Mouse (Mus musculus) CD4-positive helper T cell, adult 2 months (primary cell): ENCODE results near the gene Hist1h2be.
A peak's percentile ranks its signal among the peaks of the same experiment; 100 is the strongest.

Experiments
- DNase-seq: peaks from one replicate; pipeline ENCODE4 v3.0.0-alpha.2; 2012; ENCODE audit warnings: low read depth, missing footprints, low spot score

Gene Hist1h2be

DNA sequence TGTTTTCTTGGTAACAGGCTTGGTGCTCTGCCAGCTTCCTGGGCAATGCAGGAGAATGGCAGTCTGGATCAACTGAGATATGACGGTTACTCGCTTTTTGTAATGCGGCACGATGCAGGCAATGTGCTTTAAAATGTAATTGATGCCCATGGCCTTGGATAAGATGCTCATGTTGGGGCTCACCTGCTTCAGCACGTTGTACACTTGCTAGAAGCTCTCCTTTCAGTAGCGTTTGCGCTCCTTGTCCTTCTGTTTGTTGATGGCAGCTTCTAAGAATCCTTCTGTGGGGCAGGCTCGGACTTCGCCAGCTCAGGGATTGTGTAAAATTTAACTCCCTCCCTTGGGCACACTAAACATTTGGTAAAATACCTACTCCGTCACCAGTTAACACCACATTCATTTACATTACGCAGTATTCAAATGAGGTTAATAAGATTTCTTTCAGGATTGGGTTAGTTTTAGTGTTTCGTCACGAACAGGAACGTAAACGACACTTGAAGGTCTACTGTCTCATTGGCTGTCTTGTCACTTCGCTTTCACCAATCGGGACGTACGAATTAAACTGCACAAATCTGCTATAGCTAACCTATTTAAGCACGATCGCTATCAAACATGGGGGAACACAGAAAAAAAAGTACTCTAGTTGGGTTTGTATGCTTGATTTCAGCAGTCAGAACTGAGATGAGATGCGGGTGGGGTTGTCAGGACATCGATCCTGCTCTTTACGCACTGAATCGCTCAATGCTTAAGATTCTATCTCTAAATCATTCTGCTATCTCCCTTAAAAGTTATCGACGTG, at the start of gene Hist1h2be:
TSS of gene Hist1h2be (minus strand) at position 392 of the 799 bp plus-strand sequence.
- peak; percentile 94 for DNase-seq

DNA sequence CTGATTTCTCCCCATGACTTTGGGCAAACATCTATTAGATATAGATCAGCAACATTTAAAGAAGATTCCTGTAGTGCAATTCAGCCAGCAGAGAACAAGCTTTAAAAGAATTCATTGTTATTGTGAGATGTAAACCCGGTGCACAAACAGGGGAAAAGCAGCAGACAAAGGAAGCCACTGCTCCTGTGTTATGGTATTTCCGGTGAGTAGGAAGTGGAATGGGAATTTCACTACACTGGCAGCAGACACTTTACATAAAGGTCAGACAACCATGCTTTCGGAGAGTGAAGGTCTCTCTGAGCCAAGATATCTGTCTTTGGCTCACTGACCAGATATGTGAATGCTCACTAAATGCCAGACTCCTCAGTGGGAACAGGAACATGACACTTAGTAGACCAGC, 41.6 kb upstream of the Hist1h2be start:
- no peak for DNase-seq

DNA sequence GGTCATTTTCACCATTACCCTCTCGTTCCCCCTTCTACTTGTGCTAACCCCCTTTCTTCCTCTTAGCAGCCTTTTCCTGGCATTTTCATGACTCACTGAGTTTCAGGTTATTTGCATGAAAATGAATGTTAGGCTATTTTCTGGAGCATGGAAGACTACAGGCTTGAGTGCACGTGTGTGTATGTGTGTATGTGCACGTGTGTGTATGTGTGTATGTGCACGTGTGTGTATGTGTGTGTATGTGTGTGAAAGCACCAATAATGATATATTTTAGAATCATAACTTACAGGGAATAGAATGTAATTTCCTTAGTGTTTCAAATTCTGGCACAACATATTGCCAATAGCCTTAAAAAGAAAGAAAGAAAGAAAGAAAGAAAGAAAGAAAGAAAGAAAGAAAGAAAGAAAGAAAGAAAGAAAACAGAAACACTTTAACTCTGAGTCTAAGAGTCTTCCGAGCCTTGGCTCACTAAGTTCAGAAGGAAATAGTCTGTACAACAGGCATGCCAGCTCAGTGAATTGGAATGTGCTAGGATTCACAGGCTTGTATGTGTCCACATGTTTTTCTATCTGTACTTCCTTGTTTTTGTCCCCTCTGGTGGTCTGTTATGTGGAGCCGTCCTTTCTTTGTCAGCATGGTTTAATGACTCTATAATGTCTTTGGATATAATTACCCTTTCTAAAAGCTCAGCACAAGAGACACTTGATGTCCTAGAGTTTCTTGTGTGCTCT, 38.9 kb upstream of the Hist1h2be start:
- DNase-seq, result no peak

DNA sequence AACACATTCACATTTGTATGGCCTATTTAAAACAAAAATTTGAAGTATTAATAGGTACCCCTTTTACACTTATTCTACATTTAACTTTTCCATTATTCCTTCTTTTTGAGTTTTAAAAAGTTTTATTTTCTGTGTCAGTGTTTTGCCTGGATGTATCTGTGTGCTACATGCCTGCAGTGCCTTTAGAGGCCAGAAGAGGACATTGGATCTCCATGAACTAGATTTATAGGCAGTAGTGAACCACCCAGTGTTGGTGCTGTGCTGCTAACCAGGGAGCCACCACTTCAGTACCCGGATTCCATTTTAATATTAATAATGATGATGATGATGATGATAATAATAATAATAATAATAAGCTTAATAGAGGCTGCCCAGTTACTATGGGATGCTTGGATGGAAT, 9.7 kb upstream of the Hist1h2be start:
- DNase-seq, result no peak

DNA sequence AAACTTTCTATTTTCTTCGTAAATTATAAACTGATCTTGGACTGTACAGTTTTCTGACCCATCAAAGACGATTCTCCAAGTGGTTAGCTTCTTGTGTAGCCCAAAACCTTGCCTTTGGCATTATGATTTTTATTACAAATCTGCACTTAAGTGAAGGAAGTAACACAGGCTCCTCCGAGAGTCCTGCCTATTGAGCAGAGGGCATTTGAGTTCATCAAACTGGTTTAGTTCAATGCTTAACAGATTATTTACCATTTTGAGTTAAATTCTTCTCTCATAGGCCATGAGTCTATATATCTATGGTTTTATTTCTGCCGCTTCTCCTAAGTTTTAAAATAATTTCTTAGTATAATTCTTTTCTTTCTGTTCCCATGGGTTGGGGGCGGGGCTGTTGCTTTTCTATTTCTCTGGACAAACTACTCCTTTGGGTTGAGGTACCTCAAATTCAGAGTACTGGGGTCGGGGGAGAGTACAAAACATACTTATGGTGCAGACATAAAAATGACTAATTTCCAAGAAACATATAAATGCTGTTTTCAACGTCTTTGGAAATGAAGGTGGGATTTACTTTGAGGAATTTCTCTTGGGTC, 2.0 kb upstream of the Hist1h2be start:
- DNase-seq, result no peak

GRCm38 (mm10) chr13:23622175-23622671, 1.3 kb upstream of the Hist1h2be start, which contains the start of gene Hist1h1e:
Hist1h1e (minus strand) TSS chr13:23622558.
- peak; percentile 87 for DNase-seq

GRCm38 (mm10) chr13:23621532-23622174, 729 bp upstream of the Hist1h2be start:
- peak; percentile 91 for DNase-seq

GRCm38 (mm10) chr13:23620056-23620732, 730 bp downstream of the Hist1h2be start:
- no peak for DNase-seq

GRCm38 (mm10) chr13:23611638-23612037, 9.3 kb downstream of the Hist1h2be start:
- DNase-seq, result no peak

- DNase-seq, result no peak
Observed at GRCm38 (mm10) chr13:23610393-23610792, 10.5 kb downstream of the Hist1h2be start.

- DNase-seq, result no peak
Observed at GRCm38 (mm10) chr13:23609844-23610243, 11.1 kb downstream of the Hist1h2be start.

GRCm38 (mm10) chr13:23609209-23609608, 11.7 kb downstream of the Hist1h2be start:
- no peak for DNase-seq

DNA sequence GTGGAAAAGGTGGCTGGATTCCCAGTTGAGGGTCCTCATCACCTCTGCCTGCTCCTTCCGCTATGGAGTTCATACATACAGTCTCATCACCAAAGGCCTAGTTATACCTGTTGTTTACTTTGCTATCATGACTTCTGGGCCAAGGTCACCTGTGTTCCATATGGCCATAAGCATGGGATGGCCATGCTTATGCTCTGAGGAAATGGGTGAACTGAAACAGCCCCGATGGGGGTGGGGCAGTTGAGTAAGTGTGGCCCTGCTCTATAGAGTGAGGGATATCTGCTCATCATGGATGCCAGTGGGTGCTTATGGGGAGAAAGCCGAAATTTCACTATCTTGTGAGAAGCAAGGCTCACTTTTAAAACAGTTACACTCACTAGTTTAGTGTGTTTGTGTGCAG, 15.9 kb downstream of the Hist1h2be start:
- no peak for DNase-seq

- no peak for DNase-seq
Observed at GRCm38 (mm10) chr13:23604452-23604851, 16.5 kb downstream of the Hist1h2be start.

DNA sequence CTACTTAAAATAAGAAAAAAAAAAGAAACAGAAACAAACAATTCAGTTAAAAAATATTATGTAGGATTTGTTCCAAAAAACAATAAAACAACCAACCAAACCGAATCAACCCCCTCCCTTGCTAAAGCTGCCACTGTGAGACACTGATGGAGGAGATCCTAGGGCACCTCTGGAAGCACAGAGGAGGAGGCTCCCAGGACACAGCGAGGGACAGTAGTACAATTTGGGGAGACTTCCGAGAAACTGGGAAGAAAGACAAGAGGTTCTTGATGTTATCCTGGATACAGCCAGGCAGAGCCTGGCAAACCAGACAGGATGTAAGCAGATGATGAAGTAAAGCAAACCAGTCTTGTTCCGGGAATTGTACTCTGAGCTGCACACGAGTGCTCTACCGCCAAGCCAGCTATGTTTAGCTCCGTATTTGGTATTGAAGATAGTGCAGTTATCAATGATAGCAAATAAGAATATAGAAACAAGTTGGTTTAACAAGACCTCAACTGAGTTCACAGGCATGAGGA, 17.7 kb downstream of the Hist1h2be start:
- DNase-seq, result no peak

- peak; percentile 83 for DNase-seq
Observed at GRCm38 (mm10) chr13:23597957-23598356, 23.0 kb downstream of the Hist1h2be start.

DNA sequence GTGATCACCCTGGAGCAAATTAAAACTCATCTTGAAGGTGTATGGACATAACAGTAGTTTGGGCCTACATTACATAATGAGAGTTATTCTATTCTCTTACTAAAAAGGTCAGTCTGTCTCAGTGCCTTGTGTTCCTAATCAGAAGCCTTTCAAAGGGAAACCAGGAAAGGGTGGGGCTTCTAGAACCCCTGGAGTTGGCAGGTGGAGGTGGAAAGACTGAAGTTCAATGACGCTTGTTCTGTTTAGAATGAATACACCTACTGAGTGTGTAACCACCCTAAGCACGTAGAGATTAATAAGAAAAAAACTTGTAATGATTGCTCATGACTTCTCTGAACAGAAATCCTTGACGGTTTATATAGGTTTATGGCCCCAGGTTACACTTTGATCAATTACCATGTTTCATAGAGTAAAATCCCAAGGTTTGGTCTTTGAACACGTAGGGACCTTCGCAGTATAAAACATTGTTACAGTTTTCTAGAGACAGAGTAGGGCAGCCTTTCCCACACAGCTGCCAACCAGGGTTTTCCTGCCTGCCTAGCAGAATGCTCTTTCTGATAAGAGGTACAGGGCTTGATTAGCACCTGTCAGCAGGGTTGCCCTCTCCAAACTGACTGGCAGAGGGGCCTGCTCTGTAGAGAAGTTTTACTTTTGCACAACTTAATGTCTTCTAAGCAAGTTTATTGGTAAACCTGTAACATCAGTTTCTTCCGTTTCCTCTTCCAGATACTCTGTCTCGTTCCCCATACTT, 25.1 kb downstream of the Hist1h2be start:
- DNase-seq, result no peak

GRCm38 (mm10) chr13:23595185-23595584, 25.7 kb downstream of the Hist1h2be start:
- no peak for DNase-seq

GRCm38 (mm10) chr13:23593051-23593770, 27.7 kb downstream of the Hist1h2be start:
- DNase-seq, result peak; percentile 28
